Mouse (Mus musculus): ENCODE results near the gene Dtx4. TPM values are rescaled to one million over a fixed set of nuclear protein-coding genes. Genes with fewer than 3 reads are reported as not detected.
"Not testable (repeated sequence)": the region's sequence is repeated elsewhere in the genome, so short reads cannot be mapped to it uniquely, and the experiment has no call there.

The Dtx4 gene
- 43.3 and 43.4 TPM in 2 replicates for polyA plus RNA-seq (2015; fragmentation: Nextera tagmentation; extraction: Ambion mirVana)

GRCm38 (mm10) chr19:12501370-12502347 lies at the start of gene Dtx4:
Dtx4 (minus strand) TSS chr19:12501454.
- H3K4me1 ChIP-seq, result peaks cover 32% of the 10 kb centered on the region
- peak within 1 kb of the TSS; percentile 89 for H3K9ac ChIP-seq
- no peaks in the 10 kb centered on the region for H3K9me3 ChIP-seq
- WGBS, result under 1% methylated on average over 79 of the region's 80 CpGs
- H3K27me3 ChIP-seq (replicated peaks), result no peaks in the 10 kb centered on the region
- H3K36me3 ChIP-seq (replicated peaks), result no peaks in the 10 kb centered on the region
- peak within 1 kb of the TSS; percentile 88 for H3K4me3 ChIP-seq
- ATAC-seq (replicated peaks), result peak; percentile 94
- peak within 1 kb of the TSS; percentile 94 for H3K27ac ChIP-seq
- H3K4me2 ChIP-seq, result peak within 1 kb of the TSS; percentile 89

GRCm38 (mm10) chr19:12550005-12550942 lies 49.0 kb upstream of the Dtx4 start:
- Histone ChIP-seq H3K9ac (no peak overlapping the region), H3K4me2 (no peak overlapping the region), H3K36me3 (replicated peaks) (no peaks in the 10 kb centered on the region), H3K27me3 (replicated peaks) (no peaks in the 10 kb centered on the region), H3K9me3 (no peaks in the 10 kb centered on the region), H3K27ac (no peak overlapping the region), H3K4me1 (no peaks in the 10 kb centered on the region), H3K4me3 (no peak overlapping the region)
- 78% methylated on average over 5 of the region's 5 CpGs for WGBS
- ATAC-seq (replicated peaks), result no peak

GRCm38 (mm10) chr19:12549166-12549565 lies 47.9 kb upstream of the Dtx4 start:
- H3K4me1 ChIP-seq, result no peaks in the 10 kb centered on the region
- WGBS, result 81% methylated on average over 5 of the region's 5 CpGs
- H3K9ac ChIP-seq, result no peak overlapping the region
- H3K36me3 ChIP-seq (replicated peaks), result no peaks in the 10 kb centered on the region
- ATAC-seq (replicated peaks), result no peak
- no peaks in the 10 kb centered on the region for H3K27me3 ChIP-seq (replicated peaks)
- no peak overlapping the region for H3K4me3 ChIP-seq
- no peak overlapping the region for H3K27ac ChIP-seq
- no peak overlapping the region for H3K4me2 ChIP-seq
- H3K9me3 ChIP-seq, result no peaks in the 10 kb centered on the region

GRCm38 (mm10) chr19:12545440-12545839 lies 44.2 kb upstream of the Dtx4 start, which contains the start of gene Fam111a:
Fam111a (plus strand) TSS chr19:12545740.
- H3K36me3 ChIP-seq (replicated peaks); H3K9me3 ChIP-seq; H3K4me1 ChIP-seq; H3K9ac ChIP-seq; H3K4me2 ChIP-seq; H3K27me3 ChIP-seq (replicated peaks); ATAC-seq (replicated peaks); H3K4me3 ChIP-seq; H3K27ac ChIP-seq: not testable (repeated sequence)
- WGBS, result 94% methylated on average over 11 of the region's 11 CpGs

GRCm38 (mm10) chr19:12541644-12542043 lies 40.4 kb upstream of the Dtx4 start:
- ATAC-seq (replicated peaks), result no peak
- WGBS, result 27% methylated on average over 2 of the region's 2 CpGs
- H3K4me1 ChIP-seq, result no peaks in the 10 kb centered on the region
- H3K36me3 ChIP-seq (replicated peaks), result no peaks in the 10 kb centered on the region
- no peaks in the 10 kb centered on the region for H3K27me3 ChIP-seq (replicated peaks)
- no peaks in the 10 kb centered on the region for H3K9me3 ChIP-seq
- no peak overlapping the region for H3K27ac ChIP-seq
- H3K9ac ChIP-seq, result no peak overlapping the region
- no peak overlapping the region for H3K4me2 ChIP-seq
- no peak overlapping the region for H3K4me3 ChIP-seq

- Histone ChIP-seq H3K9me3 (no peaks in the 10 kb centered on the region), H3K36me3 (replicated peaks) (no peaks in the 10 kb centered on the region), H3K4me3 (no peak overlapping the region), H3K27ac (no peak overlapping the region), H3K4me2 (no peak overlapping the region), H3K9ac (no peak overlapping the region), H3K4me1 (no peaks in the 10 kb centered on the region), H3K27me3 (replicated peaks) (no peaks in the 10 kb centered on the region)
- ATAC-seq (replicated peaks), result no peak
- WGBS, result 77% methylated on average over 3 of the region's 3 CpGs
These were observed 39.5 kb upstream of the Dtx4 start for GRCm38 (mm10) chr19:12540727-12541126.

GRCm38 (mm10) chr19:12539975-12540374 lies 38.7 kb upstream of the Dtx4 start:
- Histone ChIP-seq H3K9me3 (no peaks in the 10 kb centered on the region), H3K4me1 (no peaks in the 10 kb centered on the region), H3K27ac (no peak overlapping the region), H3K27me3 (replicated peaks) (no peaks in the 10 kb centered on the region), H3K4me2 (no peak overlapping the region), H3K4me3 (no peak overlapping the region), H3K9ac (no peak overlapping the region), H3K36me3 (replicated peaks) (no peaks in the 10 kb centered on the region)
- no peak for ATAC-seq (replicated peaks)
- WGBS, result 87% methylated on average over 1 of the region's 1 CpGs

- ATAC-seq (replicated peaks), result no peak
- H3K36me3 ChIP-seq (replicated peaks), result no peaks in the 10 kb centered on the region
- H3K9me3 ChIP-seq, result no peaks in the 10 kb centered on the region
- H3K9ac ChIP-seq, result no peak overlapping the region
- no peak overlapping the region for H3K27ac ChIP-seq
- no peaks in the 10 kb centered on the region for H3K27me3 ChIP-seq (replicated peaks)
- H3K4me2 ChIP-seq, result no peak overlapping the region
- no peaks in the 10 kb centered on the region for H3K4me1 ChIP-seq
- H3K4me3 ChIP-seq, result no peak overlapping the region
These were observed 35.9 kb upstream of the Dtx4 start for GRCm38 (mm10) chr19:12537168-12537567.

GRCm38 (mm10) chr19:12523377-12523776 lies 22.1 kb upstream of the Dtx4 start:
- Histone ChIP-seq H3K9me3 (no peaks in the 10 kb centered on the region), H3K27ac (no peak overlapping the region), H3K9ac (no peak overlapping the region), H3K36me3 (replicated peaks) (no peaks in the 10 kb centered on the region), H3K4me2 (no peak overlapping the region), H3K4me3 (no peak overlapping the region), H3K4me1 (no peaks in the 10 kb centered on the region), H3K27me3 (replicated peaks) (no peaks in the 10 kb centered on the region)
- 54% methylated on average over 4 of the region's 4 CpGs for WGBS
- no peak for ATAC-seq (replicated peaks)

- no peaks in the 10 kb centered on the region for H3K9me3 ChIP-seq
- H3K4me1 ChIP-seq, result no peaks in the 10 kb centered on the region
- peak overlapping the region; percentile 68 for H3K4me2 ChIP-seq
- peak overlapping the region; percentile 54 for H3K4me3 ChIP-seq
- no peak overlapping the region for H3K27ac ChIP-seq
- H3K27me3 ChIP-seq (replicated peaks), result no peaks in the 10 kb centered on the region
- H3K36me3 ChIP-seq (replicated peaks), result no peaks in the 10 kb centered on the region
- peak overlapping the region; percentile 60 for H3K9ac ChIP-seq
- peak; percentile 54 for ATAC-seq (replicated peaks)
These were observed 17.3 kb upstream of the Dtx4 start for GRCm38 (mm10) chr19:12518541-12518890.

GRCm38 (mm10) chr19:12517671-12518540 lies 16.7 kb upstream of the Dtx4 start:
- 1% methylated on average over 16 of the region's 16 CpGs for WGBS
- H3K36me3 ChIP-seq (replicated peaks), result no peaks in the 10 kb centered on the region
- H3K9me3 ChIP-seq, result no peaks in the 10 kb centered on the region
- H3K4me3 ChIP-seq, result peak overlapping the region; percentile 54
- H3K27me3 ChIP-seq (replicated peaks), result no peaks in the 10 kb centered on the region
- ATAC-seq (replicated peaks), result peak; percentile 94
- peak overlapping the region; percentile 60 for H3K9ac ChIP-seq
- peak overlapping the region; percentile 68 for H3K4me2 ChIP-seq
- H3K27ac ChIP-seq, result peak overlapping the region; percentile 63
- H3K4me1 ChIP-seq, result no peaks in the 10 kb centered on the region

Measured in midbrain, embryonic 15.5 days (tissue).